Mouse (Mus musculus): ENCODE measurements around the gene Gm5936. TPM values are rescaled to one million over a fixed set of nuclear protein-coding genes. Genes with fewer than 3 reads are reported as not detected.
"Not testable (repeated sequence)": the region's sequence is repeated elsewhere in the genome, so short reads cannot be mapped to it uniquely, and the experiment has no call there.

The Gm5936 gene
- not detected for total RNA-seq (2021)

DNA sequence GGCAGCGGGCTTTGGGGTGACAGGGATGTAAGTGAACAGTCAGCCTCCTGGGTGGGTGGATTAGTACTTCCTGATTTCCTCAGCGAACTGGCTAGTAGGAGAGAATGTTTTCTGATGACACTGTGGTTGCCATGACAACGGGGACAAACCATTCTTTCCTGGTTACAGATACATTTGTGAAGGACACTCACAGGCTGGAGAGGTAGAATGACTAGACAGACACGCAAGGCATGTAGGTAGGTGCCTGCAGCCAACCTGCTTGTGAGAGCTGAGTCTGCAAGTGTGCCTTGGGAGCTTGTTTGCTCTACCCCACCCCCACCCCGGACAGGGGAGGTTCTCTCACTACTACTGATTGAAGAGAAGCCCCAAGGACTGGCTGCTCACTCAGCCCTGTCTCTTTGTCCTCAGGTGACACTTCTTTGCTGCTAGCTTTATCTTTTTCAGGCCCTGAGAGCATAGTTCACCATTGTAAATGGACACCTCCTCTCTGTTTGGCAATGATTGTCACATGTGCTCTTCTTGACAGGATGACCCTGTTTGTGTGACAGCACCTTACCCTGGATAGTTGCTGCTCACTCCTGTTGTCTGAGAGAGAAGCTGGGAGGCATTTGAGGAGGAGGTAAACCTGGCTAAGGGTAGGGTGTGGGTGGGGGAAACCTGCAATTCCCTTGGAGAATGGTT is at the start of gene Gm5936:
TSS of gene Gm5936 (plus strand) at position 355 of the 681 bp plus-strand sequence.
- DNase-seq; intact Hi-C loops (cut with DNase I): not testable (repeated sequence)

DNA sequence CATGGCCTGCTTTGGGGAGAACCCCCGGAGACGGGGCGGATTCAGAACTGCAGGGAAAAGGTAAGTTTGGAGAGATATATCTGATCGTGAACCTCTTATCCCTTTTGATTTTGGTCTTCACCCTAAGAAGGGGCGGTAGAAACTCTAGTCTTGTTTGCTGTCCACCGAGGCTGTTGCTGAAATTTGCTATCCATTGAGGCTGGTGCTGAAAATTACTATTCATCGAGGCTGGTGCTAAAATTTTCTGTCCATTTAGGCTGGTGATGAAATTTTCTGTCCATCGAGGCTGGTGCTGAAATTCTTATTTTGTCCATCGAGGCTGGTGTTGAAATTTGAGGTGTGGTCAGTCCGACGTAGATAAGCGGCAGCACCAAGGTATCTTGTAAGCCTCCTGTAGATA is 19.1 kb downstream of the Gm5936 start:
- intact Hi-C loops (cut with DNase I), result not testable (repeated sequence)

DNA sequence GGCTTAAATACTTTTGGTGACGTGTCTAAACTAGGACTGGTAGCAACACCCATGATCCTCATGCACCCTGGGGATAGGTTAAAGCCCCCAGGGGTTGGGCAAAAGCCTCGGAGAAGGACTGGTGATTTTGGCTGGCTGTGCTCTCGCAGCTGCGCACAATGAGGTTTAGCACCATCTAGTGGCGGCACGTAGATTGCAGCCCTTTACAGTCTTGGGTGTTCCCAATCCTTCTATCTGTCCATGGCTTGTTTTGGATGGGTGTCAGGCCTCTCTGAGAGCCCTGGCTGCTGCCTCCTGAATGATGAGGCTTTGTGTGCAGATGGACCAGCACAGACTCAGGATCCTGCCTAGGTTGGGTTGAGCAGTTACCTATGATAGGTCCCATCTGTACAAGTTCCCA is 43.1 kb downstream of the Gm5936 start:
- intact Hi-C loops (cut with DNase I), result not testable (repeated sequence)
- peak in 1 of 2 experiments; percentile 56 for DNase-seq

More for the DNA sequence above, 19.1 kb downstream of the Gm5936 start:
- DNase-seq, result not testable (repeated sequence)

Other genes starting within 250 kb of the Gm5936 start
- not detected for gene Olfr1325, start 244.5 kb upstream of the Gm5936 start, total RNA-seq (2021)
- under 1 TPM; 0.24 to 0.33 TPM for gene Gm5640, start 191.6 kb upstream of the Gm5936 start, total RNA-seq (2021)
- not detected for gene Gm6890, start 96.3 kb upstream of the Gm5936 start, total RNA-seq (2021)
- gene Gab3, start 248.3 kb downstream of the Gm5936 start, total RNA-seq (2021), result 1 to 10 TPM; 1.3 to 1.5 TPM

Data from heart, postnatal 36 days (tissue).